Mouse (Mus musculus): ENCODE data around the gene Auts2.

Auts2 gene

GRCm38 (mm10) chr5:131642752-131643151 is 900.4 kb downstream of the Auts2 start:
- DNase-seq (ENCODE audit: low read depth in 2 of 2, low spot score in 2 of 2), result no peak

- DNase-seq (ENCODE audit: low read depth in 2 of 2, low spot score in 2 of 2), result no peak
These were observed 906.7 kb downstream of the Auts2 start for GRCm38 (mm10) chr5:131636431-131636830.

- no peak for DNase-seq (ENCODE audit: low read depth in 2 of 2, low spot score in 2 of 2)
These were observed 908.4 kb downstream of the Auts2 start for GRCm38 (mm10) chr5:131634731-131635130.

- no peak for DNase-seq (ENCODE audit: low read depth in 2 of 2, low spot score in 2 of 2)
These were observed 911.2 kb downstream of the Auts2 start for GRCm38 (mm10) chr5:131631998-131632379.

- no peak for DNase-seq (ENCODE audit: low read depth in 2 of 2, low spot score in 2 of 2)
These were observed 911.8 kb downstream of the Auts2 start for GRCm38 (mm10) chr5:131631038-131631997.

- DNase-seq (ENCODE audit: low read depth in 2 of 2, low spot score in 2 of 2), result no peak
These were observed 912.6 kb downstream of the Auts2 start for GRCm38 (mm10) chr5:131630577-131630976.

- no peak for DNase-seq (ENCODE audit: low read depth in 2 of 2, low spot score in 2 of 2)
These were observed 926.8 kb downstream of the Auts2 start for GRCm38 (mm10) chr5:131616113-131616876.

GRCm38 (mm10) chr5:131614238-131614637 is 928.9 kb downstream of the Auts2 start:
- no peak for DNase-seq (ENCODE audit: low read depth in 2 of 2, low spot score in 2 of 2)

GRCm38 (mm10) chr5:131613301-131613700 is 929.8 kb downstream of the Auts2 start:
- DNase-seq (ENCODE audit: low read depth in 2 of 2, low spot score in 2 of 2), result no peak

- DNase-seq (ENCODE audit: low read depth in 2 of 2, low spot score in 2 of 2), result no peak
These were observed 932.4 kb downstream of the Auts2 start for GRCm38 (mm10) chr5:131610702-131611101.

GRCm38 (mm10) chr5:131606786-131607185 is 936.4 kb downstream of the Auts2 start:
- no peak for DNase-seq (ENCODE audit: low read depth in 2 of 2, low spot score in 2 of 2)

GRCm38 (mm10) chr5:131601934-131602692 is 941.0 kb downstream of the Auts2 start:
- DNase-seq (ENCODE audit: low read depth in 2 of 2, low spot score in 2 of 2), result no peak

- no peak for DNase-seq (ENCODE audit: low read depth in 2 of 2, low spot score in 2 of 2)
These were observed 942.6 kb downstream of the Auts2 start for GRCm38 (mm10) chr5:131600325-131601125.

GRCm38 (mm10) chr5:131597503-131597902 is 945.6 kb downstream of the Auts2 start:
- DNase-seq (ENCODE audit: low read depth in 2 of 2, low spot score in 2 of 2), result no peak

- DNase-seq (ENCODE audit: low read depth in 2 of 2, low spot score in 2 of 2), result no peak
These were observed 946.6 kb downstream of the Auts2 start for GRCm38 (mm10) chr5:131596591-131596990.

- DNase-seq (ENCODE audit: low read depth in 2 of 2, low spot score in 2 of 2), result no peak
These were observed 947.4 kb downstream of the Auts2 start for GRCm38 (mm10) chr5:131595730-131596129.

- no peak for DNase-seq (ENCODE audit: low read depth in 2 of 2, low spot score in 2 of 2)
These were observed 948.5 kb downstream of the Auts2 start for GRCm38 (mm10) chr5:131594597-131594996.

- no peak for DNase-seq (ENCODE audit: low read depth in 2 of 2, low spot score in 2 of 2)
These were observed 949.9 kb downstream of the Auts2 start for GRCm38 (mm10) chr5:131593261-131593660.

GRCm38 (mm10) chr5:131589948-131590467 is 953.1 kb downstream of the Auts2 start:
- no peak for DNase-seq (ENCODE audit: low read depth in 2 of 2, low spot score in 2 of 2)

- DNase-seq (ENCODE audit: low read depth in 2 of 2, low spot score in 2 of 2), result no peak
These were observed 956.8 kb downstream of the Auts2 start for GRCm38 (mm10) chr5:131586332-131586700.

All from CD8-positive naive resting alpha-beta T cell, adult 2 months (primary cell).